Mouse (Mus musculus) liver, embryonic 18 days (tissue): Measurements from ENCODE around the gene Nelfcd. TPM values are rescaled to one million over a fixed set of nuclear protein-coding genes. Genes with fewer than 3 reads are reported as not detected.

Source experiments
- polyA plus RNA-seq: library from polyadenylated mRNA; depleted of rRNA; stranded (reverse); fragments of >200 nt; gene quantifications from 2 replicates; pipeline ENCODE4 v1.2.3, GENCODE M21; 2012; rRNA removed

Nelfcd gene
- polyA plus RNA-seq: 34.9 and 35.1 TPM in 2 replicates

GRCm38 (mm10) chr2:174415731-174416310 lies at the start of gene Nelfcd:
TSS of gene Nelfcd (plus strand) at chr2:174415804.

DNA sequence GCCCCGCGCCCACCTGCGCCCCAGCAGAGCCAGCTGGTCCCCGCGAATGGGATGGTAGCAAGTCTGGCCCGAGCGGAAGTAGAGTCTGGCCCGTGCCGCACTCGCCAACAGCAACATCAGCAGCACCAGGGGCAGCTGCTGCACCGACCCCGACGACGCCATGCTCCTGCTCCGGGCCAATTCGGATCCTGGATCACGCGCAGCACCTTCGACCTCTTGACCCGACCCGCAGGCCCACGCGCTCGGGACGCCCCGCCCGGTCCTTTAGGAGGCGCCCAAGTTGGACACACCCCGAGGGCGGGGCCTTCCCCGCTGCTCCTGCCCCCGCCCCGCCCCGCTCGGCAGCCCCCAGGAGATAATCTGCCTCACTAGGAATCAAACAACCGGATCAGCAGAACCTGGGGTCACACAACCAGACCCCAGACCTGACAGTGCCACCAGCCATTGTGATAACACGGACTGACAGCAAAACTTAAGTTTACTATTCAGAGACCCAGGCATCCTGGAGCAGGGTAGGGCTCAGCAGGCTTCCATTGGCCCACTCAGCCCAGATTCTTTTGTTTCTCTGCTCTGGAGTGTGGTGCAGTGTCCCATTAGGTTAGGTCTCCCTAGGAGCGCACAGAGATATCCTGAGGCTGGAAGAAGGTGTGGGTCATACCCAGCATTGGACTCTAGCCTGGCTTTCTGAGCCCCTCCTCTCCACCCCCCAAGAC lies 23.3 kb downstream of the Nelfcd start, which contains the start of gene Ctsz:
Gene Ctsz, minus strand, starts transcription at position 303 of the 713 bp plus-strand sequence.

GRCm38 (mm10) chr2:174450353-174450752 lies 34.7 kb downstream of the Nelfcd start, which contains the start of gene Tubb1:
TSS of gene Tubb1 (plus strand) at chr2:174450695.

GRCm38 (mm10) chr2:174463789-174464523 lies 48.4 kb downstream of the Nelfcd start, which contains the start of gene Atp5e:
TSS of gene Atp5e (minus strand) at chr2:174464105.

DNA sequence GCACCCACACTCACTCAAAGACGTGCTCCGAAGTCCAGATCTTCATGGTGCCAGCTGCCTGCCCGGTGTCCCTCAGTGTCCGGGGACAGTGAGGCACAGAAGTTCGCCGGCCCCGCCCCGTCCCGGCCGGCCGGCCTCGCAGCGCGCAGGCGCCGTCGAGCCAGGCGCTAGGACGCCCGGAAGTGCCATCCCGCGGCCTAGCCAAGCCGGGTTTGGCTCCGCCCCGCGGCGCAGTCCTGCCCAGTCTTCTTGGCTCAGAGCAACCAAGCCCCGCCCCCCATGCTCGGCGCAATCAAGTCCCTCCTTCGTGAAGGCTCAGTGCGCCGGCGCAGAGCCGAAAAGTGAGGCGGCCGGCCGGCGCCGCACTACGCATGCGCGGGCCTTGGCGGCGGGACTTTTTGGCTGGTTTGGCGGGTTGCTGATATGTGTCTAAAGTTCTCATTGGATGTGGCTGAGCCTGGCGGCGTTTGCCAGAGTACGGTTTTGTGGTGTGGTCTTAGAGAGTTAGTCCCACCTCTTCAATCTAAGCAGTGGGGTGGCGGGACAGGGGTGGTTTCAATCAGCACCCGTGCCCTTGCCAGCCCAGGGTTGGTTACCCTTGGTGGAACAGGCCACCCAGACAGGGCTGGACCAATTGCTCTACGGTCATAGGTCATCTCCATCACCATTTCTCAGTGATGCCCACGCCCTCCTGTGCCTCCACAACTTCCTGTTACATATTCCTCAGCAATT lies 57.4 kb downstream of the Nelfcd start, which contains the start of gene Prelid3b:
Gene Prelid3b, minus strand, starts transcription at position 264 of the 732 bp plus-strand sequence.

Other genes with a start within 250 kb of the Nelfcd start
- 313 and 331 TPM in 2 replicates for gene Gnas, start 131.5 kb upstream of the Nelfcd start, polyA plus RNA-seq
- gene Gm20721, start 69.1 kb upstream of the Nelfcd start, polyA plus RNA-seq: 0.52 and 0.77 TPM in 2 replicates
- gene Ctsz, start 23.2 kb downstream of the Nelfcd start, polyA plus RNA-seq: 120 and 125 TPM in 2 replicates
- gene Tubb1, start 34.9 kb downstream of the Nelfcd start, polyA plus RNA-seq: 20.6 and 21.4 TPM in 2 replicates
- 234 and 260 TPM in 2 replicates for gene Atp5e, start 48.3 kb downstream of the Nelfcd start, polyA plus RNA-seq
- gene Prelid3b, start 57.3 kb downstream of the Nelfcd start, polyA plus RNA-seq: 43.0 and 44.3 TPM in 2 replicates
- 0.13 and 0.16 TPM in 2 replicates for gene Zfp831, start 227.7 kb downstream of the Nelfcd start, polyA plus RNA-seq